Mouse (Mus musculus): ENCODE results near the gene Cyp1a2.
A peak's percentile ranks its signal among the peaks of the same experiment; 100 is the strongest.

GRCm38 (mm10) chr9:57629118-57629874 is 54.2 kb downstream of the Cyp1a2 start:
- TF ChIP-seq CTCF (conservative IDR thresholded peaks at IDR 0.05 in 1 of 2, IDR thresholded peaks at IDR 0.05 in 1 of 2; ENCODE audit: low read depth in 2 of 2, low read length in 2 of 2) (peak; percentile 88 to 97), BHLHE40 (IDR thresholded peaks at IDR 0.05; ENCODE audit: low read depth, low read length) (no peak), NELFE (IDR thresholded peaks at IDR 0.05; ENCODE audit: low read depth, low read length) (no peak), POLR2A (IDR thresholded peaks at IDR 0.05; ENCODE audit: low read depth, low read length) (no peak), TBP (conservative IDR thresholded peaks at IDR 0.05; ENCODE audit: low read depth, low read length) (no peak), POLR2AphosphoS2 (IDR thresholded peaks at IDR 0.05; ENCODE audit: low read depth, low read length) (no peak), RAD21 (IDR thresholded peaks at IDR 0.05; ENCODE audit: low read depth, low read length) (no peak; the same call in none of the 2 replicates), PAX5 (IDR thresholded peaks at IDR 0.05; ENCODE audit: low read length) (no peak), ZNF384 (IDR thresholded peaks at IDR 0.05; ENCODE audit: low read depth, low read length) (no peak), MAX (IDR thresholded peaks at IDR 0.05; ENCODE audit: low read length) (no peak)

All from CH12.LX (cell line).